Mouse (Mus musculus) kidney, adult 2 months (tissue): Measurements from ENCODE around the gene Dhx29.

ENCODE experiments used
- CTCF ChIP-seq: fragments of 200-500 bp; conservative IDR thresholded peaks from 2 replicates; pipeline ENCODE4 v1.5.1; 2011; ENCODE audit warnings: low read depth, mild to moderate bottlenecking, control low read depth, low read length, moderate library complexity, mixed read lengths; ENCODE audit not compliant: insufficient read depth, insufficient read length
- POLR2A ChIP-seq: fragments of 200-500 bp; IDR thresholded peaks from one replicate; pipeline ENCODE4 v1.6.1; 2011; ENCODE audit warnings: low read depth, low read length, control low read depth

GRCm38 (mm10) chr13:112945312-112945711, 18.1 kb downstream of the Dhx29 start:
- TF ChIP-seq POLR2A (no peak), CTCF (no peak)
